Mouse (Mus musculus) brain, embryonic 14.5 days (tissue): ENCODE results near the gene Ccdc142.

ENCODE experiments used
- CTCF ChIP-seq: fragments of 200-500 bp; IDR thresholded peaks from 2 replicates; pipeline ENCODE4 v1.5.1; 2012; ENCODE audit warnings: inconsistent platforms, mild to moderate bottlenecking, moderate library complexity, borderline replicate concordance; ENCODE audit not compliant: insufficient read depth, insufficient read length; ENCODE audit errors: extremely low read depth
- POLR2A ChIP-seq: fragments of 200-500 bp; IDR thresholded peaks from 2 replicates; pipeline ENCODE4 v1.6.1; 2012; ENCODE audit warnings: mild to moderate bottlenecking, inconsistent platforms, borderline replicate concordance; ENCODE audit not compliant: poor library complexity, insufficient read depth, insufficient read length, severe bottlenecking; ENCODE audit errors: extremely low read depth

DNA sequence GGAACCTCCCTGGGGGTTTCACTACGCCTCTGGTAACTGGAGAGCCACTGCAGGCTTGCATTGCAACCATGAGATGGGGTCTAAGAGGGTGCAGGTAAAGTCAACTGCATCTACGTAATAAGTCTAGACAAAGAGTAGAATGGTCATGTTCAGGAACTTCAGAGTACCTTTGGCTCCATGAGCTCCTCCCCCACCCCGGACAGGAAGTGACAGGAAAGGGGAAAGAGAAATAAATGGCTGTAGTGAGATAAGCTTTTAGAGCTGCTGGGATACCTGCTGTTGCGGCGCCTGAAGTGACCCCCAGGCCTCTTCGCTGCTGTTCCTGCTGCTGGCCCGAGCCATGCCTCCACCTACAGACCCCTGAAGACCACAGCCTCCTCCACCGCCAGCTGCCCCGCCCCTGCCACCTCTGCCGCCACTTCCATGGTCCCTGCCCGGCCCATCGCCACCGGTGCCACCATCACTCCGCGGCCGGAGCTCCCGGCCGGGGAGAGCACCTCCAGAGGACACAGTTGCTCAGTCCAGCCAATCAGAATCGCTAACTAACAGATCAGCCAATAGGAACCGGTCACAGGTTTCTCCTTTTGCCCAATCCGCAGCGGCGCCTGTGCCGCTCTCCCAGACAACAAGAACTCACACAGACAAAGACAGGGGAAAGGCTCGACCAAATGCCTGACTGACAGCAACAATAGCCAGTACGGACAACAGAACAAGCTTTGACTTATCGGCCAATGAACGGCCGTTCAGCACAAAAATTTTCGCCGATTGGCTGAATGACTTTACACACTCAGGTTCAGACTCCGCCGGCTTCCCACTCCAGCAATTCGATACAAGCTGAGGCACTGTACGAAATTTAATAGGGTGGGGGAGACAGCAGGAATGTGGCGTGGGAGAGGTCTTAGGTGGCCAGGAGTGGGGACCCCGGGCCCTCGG is 19.8 kb downstream of the Ccdc142 start, which contains the start of gene Wbp1:
- TF ChIP-seq POLR2A (peak; percentile 92), CTCF (0 out of 2 replicates have a peak, but pooled peaks have one; percentile 1)
